Mouse (Mus musculus) monocyte, adult 5-6 weeks (primary cell): ENCODE measurements at regions not wholly inside any gene's neighbourhood (a gene's known extent, or its start where the extent isn't known, plus 50 kb on each side); places are given as distances from the start of the nearest gene placed in this dataset.
"Not testable (repeated sequence)": the region's sequence is repeated elsewhere in the genome, so short reads cannot be mapped to it uniquely, and the experiment has no call there.

ENCODE experiments used
- ATAC-seq: fragments of 153-309, 156-312 bp; replicated peaks from 2 replicates; pipeline ENCODE4 v1.8.0; 2017; ENCODE audit warnings: mild to moderate bottlenecking; ENCODE audit not compliant: low TSS enrichment, insufficient number of reproducible peaks, severe bottlenecking, poor library complexity, low FRiP score

- no peak for ATAC-seq
These were observed 190.0 kb upstream of the Meox2 start for GRCm38 (mm10) chr12:36918294-36918876.

DNA sequence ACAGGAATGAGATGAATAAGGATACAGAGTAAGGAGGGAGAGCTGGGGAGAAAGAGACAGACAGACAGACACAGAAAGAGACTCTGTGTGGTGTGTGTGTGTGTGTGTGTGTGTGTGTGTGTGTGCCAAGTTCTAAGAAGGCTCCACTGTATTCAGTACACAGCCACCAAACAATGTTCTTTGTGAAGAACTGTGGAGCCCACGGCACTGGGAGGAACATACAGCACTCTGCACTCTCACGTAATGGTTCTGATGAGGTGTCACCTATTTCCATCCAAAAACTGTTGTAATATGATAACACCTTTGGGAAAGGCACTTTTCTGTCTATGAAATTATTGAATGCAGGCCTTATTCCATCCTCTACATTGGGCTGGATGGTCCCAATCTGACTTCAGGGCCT is 184.8 kb upstream of the Meox2 start:
- ATAC-seq, result no peak

DNA sequence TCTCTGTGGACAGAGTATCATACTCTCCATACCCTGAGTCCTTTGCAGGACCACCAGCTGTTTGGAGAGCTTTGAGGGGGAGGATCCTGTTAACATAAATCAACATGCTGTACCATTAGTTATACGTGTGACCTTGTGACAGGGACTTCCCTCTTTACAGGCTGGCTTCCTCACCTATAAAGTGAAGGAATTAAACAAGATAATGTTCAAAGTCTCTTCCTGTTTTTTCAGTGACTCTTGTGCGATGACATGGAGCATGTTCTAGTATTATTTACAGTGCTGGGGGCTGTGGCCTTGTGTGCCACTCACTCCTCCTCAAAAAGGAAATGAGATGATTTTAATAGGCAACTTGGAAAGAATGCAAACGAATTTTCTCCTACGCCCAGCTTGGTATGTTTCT is 182.1 kb upstream of the Meox2 start:
- no peak for ATAC-seq

DNA sequence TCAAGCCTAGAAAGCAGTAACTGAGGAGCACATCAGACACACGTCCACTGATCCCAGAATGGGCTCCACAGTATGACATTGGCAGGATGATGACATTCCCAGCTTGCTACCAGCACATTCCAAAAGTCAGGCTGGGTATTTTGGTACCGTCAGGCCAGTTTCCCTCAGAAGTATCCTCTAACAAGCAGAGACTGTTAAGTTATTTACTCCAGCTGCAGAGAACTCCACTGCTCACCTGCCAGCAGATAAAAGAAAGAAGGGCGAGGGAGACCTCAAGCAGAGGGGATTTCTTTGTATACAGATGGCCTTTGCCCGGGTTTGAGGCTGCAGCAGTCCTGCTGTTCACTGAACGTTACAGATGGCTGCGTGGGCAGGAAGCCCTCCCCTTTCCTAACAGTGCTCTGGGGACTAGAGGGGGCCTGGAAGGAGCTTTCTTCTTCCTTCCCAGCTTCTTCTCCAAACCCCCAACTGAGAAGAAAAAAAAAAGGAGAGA is 175.2 kb upstream of the Meox2 start:
- no peak for ATAC-seq

DNA sequence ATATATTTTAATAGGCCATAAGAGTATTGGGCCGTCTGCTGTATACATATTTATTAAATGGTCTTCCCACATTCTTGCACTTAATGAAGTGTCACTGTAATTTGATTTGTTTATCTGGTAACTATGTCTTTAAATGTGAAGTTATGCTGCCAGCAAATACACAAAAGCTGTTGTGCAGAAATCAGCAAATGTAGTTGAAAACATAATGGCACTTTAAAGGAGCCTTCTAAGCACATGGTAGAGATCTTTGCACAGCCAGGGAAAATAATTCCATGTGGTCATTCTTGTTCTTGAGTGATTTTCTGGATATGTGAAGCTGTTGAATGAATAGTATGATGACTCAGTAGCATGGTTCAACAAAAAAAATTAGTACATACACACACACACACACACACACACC is 164.4 kb upstream of the Meox2 start:
- ATAC-seq, result no peak

GRCm38 (mm10) chr12:36945964-36946363 is 162.4 kb upstream of the Meox2 start:
- no peak for ATAC-seq

- no peak for ATAC-seq
These were observed 160.4 kb upstream of the Meox2 start for GRCm38 (mm10) chr12:36947902-36948301.

DNA sequence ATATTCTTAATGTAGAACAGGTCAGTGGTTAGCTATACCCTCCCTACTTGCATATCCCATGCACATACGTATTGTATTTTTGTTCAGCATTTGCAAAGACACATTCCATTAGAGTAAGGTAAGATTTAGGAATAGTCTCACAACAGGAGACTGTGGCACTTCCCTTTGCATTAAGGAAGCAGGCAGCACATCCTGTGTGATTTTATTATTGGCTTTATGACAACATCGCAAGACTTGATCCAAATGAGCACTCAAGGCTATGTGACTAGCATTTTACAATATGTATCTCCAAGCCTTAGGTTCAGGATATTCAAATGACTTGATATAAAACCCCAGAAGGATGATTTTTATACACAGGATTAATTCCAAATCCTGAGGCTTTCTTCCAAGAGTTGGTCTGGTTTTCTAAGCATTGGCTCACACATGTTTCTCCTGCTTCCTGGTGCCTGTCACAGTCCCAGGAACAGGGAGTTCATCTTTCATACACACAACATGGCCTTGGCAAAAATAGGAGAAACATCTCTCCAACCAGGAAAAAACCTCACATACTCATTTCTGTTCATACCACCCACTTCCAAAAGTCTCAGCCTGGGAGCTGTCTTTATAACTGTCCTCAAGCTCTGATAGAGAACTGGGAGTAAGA is 159.1 kb upstream of the Meox2 start:
- no peak for ATAC-seq

DNA sequence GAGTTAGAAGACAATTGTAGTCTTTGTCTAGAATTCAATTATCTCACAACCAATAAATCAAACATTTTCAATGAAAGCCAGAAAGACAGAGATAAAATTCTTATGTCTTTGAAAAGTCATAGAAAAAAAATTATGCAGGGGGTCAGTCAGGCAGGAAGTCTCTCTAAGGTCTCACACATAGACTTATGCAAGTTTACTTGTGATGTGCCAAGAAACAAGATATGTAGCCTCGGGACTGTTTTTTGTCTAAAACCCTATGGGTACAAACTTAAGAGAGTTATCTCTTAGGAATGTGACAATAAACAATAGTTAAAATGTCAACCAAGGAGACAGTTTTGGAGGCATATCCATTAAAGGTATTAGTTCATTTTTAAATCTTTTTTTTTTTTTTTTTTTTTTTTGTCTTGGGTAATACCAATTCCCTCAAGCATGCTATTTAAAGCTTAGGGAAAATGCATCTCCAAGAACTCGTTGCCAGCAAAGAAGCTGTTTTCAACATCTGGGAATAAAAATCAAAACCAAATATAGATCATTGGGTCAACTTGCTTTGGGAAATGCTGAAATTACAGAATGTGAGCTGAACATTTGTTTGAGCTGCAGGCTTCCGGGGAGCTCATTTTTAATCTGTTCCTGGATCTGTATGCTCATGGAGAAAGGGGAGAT is 133.8 kb upstream of the Meox2 start:
- ATAC-seq, result no peak

- no peak for ATAC-seq
These were observed 131.2 kb upstream of the Meox2 start for GRCm38 (mm10) chr12:36977141-36977540.

DNA sequence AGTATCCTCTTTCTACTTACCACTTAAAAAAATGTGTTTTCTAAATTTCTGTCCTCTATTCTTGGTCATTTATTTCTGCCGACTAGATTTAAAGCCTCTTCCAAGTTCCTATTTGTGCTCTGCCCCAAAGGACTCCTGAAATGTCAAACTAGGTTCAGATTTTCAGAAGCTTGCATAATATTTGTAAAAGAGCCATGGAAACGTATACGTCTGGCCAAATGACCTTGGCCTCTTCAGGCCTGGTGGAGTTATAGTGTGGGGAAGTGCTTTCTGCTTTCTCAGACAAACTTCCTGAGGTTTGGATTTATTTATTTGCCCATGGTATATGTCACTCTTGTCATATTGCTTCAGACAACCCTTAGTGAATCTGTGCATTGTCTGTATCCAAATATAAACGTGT is 117.2 kb upstream of the Meox2 start:
- ATAC-seq, result no peak

DNA sequence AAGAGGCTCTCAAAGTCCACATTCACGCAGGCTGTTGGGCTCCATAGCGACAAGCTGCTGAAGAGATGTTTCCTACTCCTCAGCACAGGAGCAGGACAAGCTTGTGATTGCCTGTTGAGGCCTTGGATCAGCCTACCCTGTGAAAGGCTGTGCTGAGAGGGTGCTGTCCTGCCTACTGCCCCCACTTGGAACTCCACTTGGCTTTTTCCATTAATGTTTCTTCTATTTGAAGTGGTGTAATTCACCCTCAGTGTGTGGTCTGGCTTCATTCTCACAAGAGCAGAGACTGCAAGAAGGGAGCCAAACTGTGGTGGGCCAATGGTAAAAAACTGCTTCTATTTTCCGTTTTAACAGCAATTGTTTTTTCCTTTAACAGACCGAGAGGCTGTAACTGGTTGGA is 116.4 kb upstream of the Meox2 start:
- no peak for ATAC-seq

DNA sequence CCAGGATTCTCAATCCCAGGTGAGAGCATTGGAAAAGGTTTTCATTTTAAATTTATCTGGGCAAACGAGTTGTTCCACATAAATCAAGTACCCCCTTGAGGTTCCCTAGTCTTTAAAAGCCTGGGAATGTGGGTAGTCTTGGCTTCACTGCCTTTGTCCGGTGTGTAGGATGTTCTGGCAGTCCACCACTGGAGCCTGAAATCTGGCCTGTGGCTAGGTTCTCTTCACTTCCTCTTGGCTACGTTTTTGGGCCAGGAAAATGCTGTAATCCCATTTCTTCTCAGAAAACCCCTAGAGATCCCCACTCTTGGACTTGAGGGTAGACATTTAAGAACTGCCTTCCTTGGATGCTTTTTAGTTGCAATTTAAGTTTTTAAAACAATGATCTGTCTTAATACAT is 106.9 kb upstream of the Meox2 start:
- ATAC-seq, result no peak

DNA sequence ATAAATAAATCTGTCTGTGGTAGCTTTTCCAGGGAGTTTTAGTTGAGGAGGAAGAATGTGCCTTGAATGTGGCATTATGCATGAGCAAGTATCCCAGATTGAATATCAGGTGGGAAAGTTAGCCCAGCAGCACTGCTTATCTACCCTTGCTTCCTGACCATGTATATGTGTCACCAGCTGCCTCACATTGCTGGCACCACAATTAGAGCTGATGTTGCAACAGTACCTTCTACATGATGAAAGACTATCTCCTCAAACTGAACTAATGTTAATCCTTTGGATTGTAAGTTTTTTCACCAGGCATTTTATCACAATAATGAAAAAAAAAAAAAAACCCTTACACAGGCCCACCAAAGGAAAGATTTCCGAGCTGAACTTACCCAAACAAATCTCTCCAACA is 103.1 kb upstream of the Meox2 start:
- no peak for ATAC-seq

GRCm38 (mm10) chr12:37010306-37010705 is 98.0 kb upstream of the Meox2 start:
- ATAC-seq, result no peak

GRCm38 (mm10) chr12:37014401-37014800 is 93.9 kb upstream of the Meox2 start:
- no peak for ATAC-seq

- not testable (repeated sequence) for ATAC-seq
These were observed 93.4 kb upstream of the Meox2 start for GRCm38 (mm10) chr12:37014945-37015344.

DNA sequence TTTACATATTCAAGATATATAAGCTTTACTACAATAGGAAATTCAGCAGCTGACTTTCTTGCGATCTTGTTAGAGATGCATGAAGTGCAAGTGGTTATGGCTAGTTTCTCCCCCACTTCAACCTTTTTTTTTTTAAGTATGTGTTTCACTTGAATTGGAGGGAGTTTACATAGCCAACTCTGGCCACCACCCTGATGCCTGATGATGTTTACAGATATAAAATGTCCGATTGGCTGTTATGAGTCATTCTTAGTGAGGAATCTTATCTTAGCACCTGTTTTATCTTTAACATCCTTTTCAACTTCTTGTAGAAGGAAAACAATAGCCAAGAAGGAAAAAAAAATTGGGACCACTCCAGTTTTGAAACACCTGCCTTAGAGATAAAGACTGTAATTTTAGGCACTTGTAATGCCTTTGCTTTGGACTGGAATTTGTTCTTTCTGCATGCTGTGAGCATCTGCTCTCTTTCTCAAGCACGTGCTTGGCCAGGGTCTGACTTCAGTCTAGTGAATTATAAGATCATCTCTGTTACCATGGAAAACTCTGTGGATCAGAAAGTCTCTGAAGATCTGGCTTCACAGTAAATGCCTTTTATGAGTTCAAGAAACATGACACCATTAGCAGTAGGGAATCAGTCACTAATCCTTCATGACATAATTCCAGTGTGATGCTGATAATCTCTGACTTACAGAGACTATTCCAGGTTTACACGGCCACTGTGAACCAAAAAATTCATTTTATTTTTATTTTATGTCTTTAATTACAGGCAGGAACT is 92.7 kb upstream of the Meox2 start:
- ATAC-seq, result no peak

GRCm38 (mm10) chr12:37047191-37047590 is 61.1 kb upstream of the Meox2 start:
- no peak for ATAC-seq

DNA sequence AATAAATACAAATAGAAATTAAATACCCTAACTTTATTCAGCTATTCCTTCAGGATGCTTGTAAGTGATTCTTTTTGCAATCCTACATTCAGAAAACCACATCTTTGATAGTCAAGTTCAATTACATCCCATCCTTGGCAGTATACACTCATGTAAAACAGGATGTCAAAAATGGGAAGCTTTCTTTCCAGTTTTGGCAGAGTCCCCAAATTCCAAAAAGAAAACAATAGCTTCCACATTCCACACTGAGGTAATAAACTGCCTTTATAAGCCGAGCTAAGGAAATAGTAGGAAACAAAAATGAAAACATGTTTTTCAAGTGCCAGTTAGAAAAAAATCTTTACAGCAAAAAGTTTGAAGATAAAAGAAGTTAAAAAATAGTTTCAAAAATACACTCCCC is 57.7 kb upstream of the Meox2 start:
- no peak for ATAC-seq
